Mouse (Mus musculus): ENCODE measurements around the gene Gm29797.

The Gm29797 gene

GRCm38 (mm10) chr2:181673501-181673900 lies 16.7 kb downstream of the Gm29797 start:
- no peak for DNase-seq (ENCODE audit: low spot score)

GRCm38 (mm10) chr2:181674934-181675333 lies 18.1 kb downstream of the Gm29797 start:
- DNase-seq (ENCODE audit: low spot score): no peak

GRCm38 (mm10) chr2:181675454-181675853 lies 18.6 kb downstream of the Gm29797 start:
- no peak for DNase-seq (ENCODE audit: low spot score)

GRCm38 (mm10) chr2:181676424-181676823 lies 19.6 kb downstream of the Gm29797 start:
- DNase-seq (ENCODE audit: low spot score): no peak

GRCm38 (mm10) chr2:181677096-181677754 lies 20.4 kb downstream of the Gm29797 start:
- no peak for DNase-seq (ENCODE audit: low spot score)

- DNase-seq (ENCODE audit: low spot score): no peak
These were observed 20.9 kb downstream of the Gm29797 start for GRCm38 (mm10) chr2:181677755-181678098.

- DNase-seq (ENCODE audit: low spot score): no peak
These were observed 21.9 kb downstream of the Gm29797 start for GRCm38 (mm10) chr2:181678780-181679179.

- peak; percentile 62 for DNase-seq (ENCODE audit: low spot score)
These were observed 23.3 kb downstream of the Gm29797 start, which contains the start of gene Tcea2 for GRCm38 (mm10) chr2:181679951-181680715. Tcea2 (plus strand) TSS chr2:181680310.

- no peak for DNase-seq (ENCODE audit: low spot score)
These were observed 23.9 kb downstream of the Gm29797 start for GRCm38 (mm10) chr2:181680716-181681117.

GRCm38 (mm10) chr2:181681978-181682377 lies 25.1 kb downstream of the Gm29797 start:
- no peak for DNase-seq (ENCODE audit: low spot score)

- no peak for DNase-seq (ENCODE audit: low spot score)
These were observed 26.5 kb downstream of the Gm29797 start for GRCm38 (mm10) chr2:181683381-181683780.

- DNase-seq (ENCODE audit: low spot score): no peak
These were observed 27.9 kb downstream of the Gm29797 start for GRCm38 (mm10) chr2:181684713-181685112.

GRCm38 (mm10) chr2:181685686-181686085 lies 28.9 kb downstream of the Gm29797 start:
- no peak for DNase-seq (ENCODE audit: low spot score)

- no peak for DNase-seq (ENCODE audit: low spot score)
These were observed 30.8 kb downstream of the Gm29797 start for GRCm38 (mm10) chr2:181687586-181687985.

- no peak for DNase-seq (ENCODE audit: low spot score)
These were observed 32.8 kb downstream of the Gm29797 start for GRCm38 (mm10) chr2:181689466-181690160.

GRCm38 (mm10) chr2:181691083-181691482 lies 34.2 kb downstream of the Gm29797 start:
- no peak for DNase-seq (ENCODE audit: low spot score)

- DNase-seq (ENCODE audit: low spot score): no peak
These were observed 34.7 kb downstream of the Gm29797 start for GRCm38 (mm10) chr2:181691571-181691970.

GRCm38 (mm10) chr2:181692304-181692703 lies 35.5 kb downstream of the Gm29797 start:
- DNase-seq (ENCODE audit: low spot score): no peak

GRCm38 (mm10) chr2:181693339-181694280 lies 36.8 kb downstream of the Gm29797 start, which contains the start of gene Rgs19:
Rgs19 (minus strand) TSS chr2:181693977.
- DNase-seq (ENCODE audit: low spot score): peak; percentile 76

GRCm38 (mm10) chr2:181694581-181694980 lies 37.7 kb downstream of the Gm29797 start:
- no peak for DNase-seq (ENCODE audit: low spot score)

- DNase-seq (ENCODE audit: low spot score): no peak
These were observed 38.9 kb downstream of the Gm29797 start for GRCm38 (mm10) chr2:181695776-181696175.

Measured in ovary, postnatal 10 days (tissue).